In genomic region chr7:129050675-129051074, GRCm38 (mm10) we compare ENCODE assay signal across 18 mouse cellular contexts.
DNase-seq lines count a peak whose midpoint lies in the region; ATAC-seq and TF ChIP-seq lines count a peak whose summit lies in the region.
"Had no signal": no experiment of that assay in that cellular context is flagged by ENCODE, and none has a peak within 500 bp of the region (broad histone marks: within the 10 kb centered on the region; RNA-seq: fewer than 3 reads in every experiment).

No protein-coding gene starts in this region.

- no peak overlapping the region for H3K4me2 ChIP-seq in hindbrain, postnatal 0 days (ENCODE audit: low read depth, low read length)
- H3K4me2 ChIP-seq: forebrain, embryonic 13.5 days; heart, embryonic 13.5 days; hindbrain, embryonic 14.5 days had no signal

- no peak overlapping the region for H3K9ac ChIP-seq in hindbrain, postnatal 0 days (replicated peaks; ENCODE audit: low read length)
- H3K9ac ChIP-seq: forebrain, embryonic 13.5 days; heart, embryonic 13.5 days; hindbrain, embryonic 14.5 days had no signal

- no peaks in the 10 kb centered on the region for H3K36me3 ChIP-seq in hindbrain, postnatal 0 days (ENCODE audit: insufficient read depth, low read length)
- H3K36me3 ChIP-seq in hindbrain, embryonic 10.5 days: no peaks in the 10 kb centered on the region
- H3K36me3 ChIP-seq: embryonic facial prominence, embryonic 10.5 days; heart, embryonic 13.5 days had no signal

- peak; percentile 4 for DNase-seq in cerebellum, adult 9-11 months
- DNase-seq in cerebellum, adult 11-12 months: no peak
- DNase-seq in hindbrain, postnatal 0 days (ENCODE audit: low spot score): peak; percentile 79
- no peak for DNase-seq in hindbrain, embryonic 10.5 days (ENCODE audit: low spot score)
- peak; percentile 6 for DNase-seq in brain, adult 2 months (ENCODE audit: low read depth, low spot score)
- peak; percentile 80 to 82 for DNase-seq in cerebellum, postnatal 14 days
- DNase-seq in spleen, postnatal 10 days (ENCODE audit: low spot score in 2 of 2): no peak
- DNase-seq: adrenal gland, postnatal 14 days; gastrocnemius, postnatal 36 days; heart, postnatal 36 days; kidney, adult 11 months; kidney, adult 9 months had no signal

- TF ChIP-seq CTCF in hindbrain, postnatal 0 days (IDR thresholded peaks at IDR 0.05; ENCODE audit: low read depth): no peak

- H3K27me3 ChIP-seq in hindbrain, postnatal 0 days (ENCODE audit: insufficient read depth, low read length): no peaks in the 10 kb centered on the region
- no peaks in the 10 kb centered on the region for H3K27me3 ChIP-seq in hindbrain, embryonic 10.5 days (ENCODE audit: insufficient read depth, poor library complexity, severe bottlenecking)
- H3K27me3 ChIP-seq: forebrain, embryonic 13.5 days; heart, embryonic 13.5 days; Patski had no signal

- no peak overlapping the region for H3K4me3 ChIP-seq in hindbrain, postnatal 0 days (ENCODE audit: low read length)
- H3K4me3 ChIP-seq in hindbrain, embryonic 10.5 days: no peak overlapping the region
- H3K4me3 ChIP-seq: embryonic facial prominence, embryonic 10.5 days; forebrain, embryonic 13.5 days; heart, embryonic 13.5 days had no signal

- peak; percentile 76; the same call in 1 of the 2 replicates for ATAC-seq in hindbrain, postnatal 0 days
- ATAC-seq: activated CD4-positive, CD25-positive, alpha-beta regulatory T cell, adult 4 months; forebrain, embryonic 13.5 days; Patski had no signal

- no peaks in the 10 kb centered on the region for H3K4me1 ChIP-seq in hindbrain, postnatal 0 days (ENCODE audit: insufficient read depth, low read length)
- no peaks in the 10 kb centered on the region for H3K4me1 ChIP-seq in hindbrain, embryonic 10.5 days (replicated peaks)
- H3K4me1 ChIP-seq: embryonic facial prominence, embryonic 10.5 days; forebrain, embryonic 13.5 days; heart, embryonic 13.5 days had no signal

- H3K27ac ChIP-seq in hindbrain, postnatal 0 days: no peak overlapping the region
- no peak overlapping the region for H3K27ac ChIP-seq in hindbrain, embryonic 10.5 days
- H3K27ac ChIP-seq: embryonic facial prominence, embryonic 10.5 days; forebrain, embryonic 13.5 days; heart, embryonic 13.5 days; hindbrain, embryonic 14.5 days had no signal

- H3K9me3 ChIP-seq in hindbrain, postnatal 0 days (ENCODE audit: low read length): no peaks in the 10 kb centered on the region
- no peaks in the 10 kb centered on the region for H3K9me3 ChIP-seq in hindbrain, embryonic 10.5 days
- H3K9me3 ChIP-seq: embryonic facial prominence, embryonic 10.5 days; forebrain, embryonic 13.5 days; heart, embryonic 13.5 days had no signal

- 61% methylated on average over 1 of the region's 1 CpGs for WGBS in hindbrain, postnatal 0 days
- 82% methylated on average over 1 of the region's 1 CpGs for WGBS in hindbrain, embryonic 10.5 days

Comparison
In these comparisons a context has a peak if more than half of its experiments do, and no peak if none do; other contexts are left out.
1. DNase-seq: peak in cerebellum, adult 9-11 months (single experiment), hindbrain, postnatal 0 days (single experiment), brain, adult 2 months (single experiment) and cerebellum, postnatal 14 days (2 of 2); none in cerebellum, adult 11-12 months (single experiment), hindbrain, embryonic 10.5 days (single experiment) and spleen, postnatal 10 days (0 of 2).